Mouse (Mus musculus) mouse trophoblast stem cell (cell line): ENCODE results near the gene Catsperg1.
"Not testable (repeated sequence)": the region's sequence is repeated elsewhere in the genome, so short reads cannot be mapped to it uniquely, and the experiment has no call there.

Source experiments
- in situ Hi-C, 2 experiments: fragments of 300-500 bp; cut with MseI, MboI; formaldehyde crosslinking; loops; 2 replicates in 1 of 2; 3 replicates in 1 of 2; pipeline ENCODE4 v1.15.1; 2025

Catsperg1 gene

DNA sequence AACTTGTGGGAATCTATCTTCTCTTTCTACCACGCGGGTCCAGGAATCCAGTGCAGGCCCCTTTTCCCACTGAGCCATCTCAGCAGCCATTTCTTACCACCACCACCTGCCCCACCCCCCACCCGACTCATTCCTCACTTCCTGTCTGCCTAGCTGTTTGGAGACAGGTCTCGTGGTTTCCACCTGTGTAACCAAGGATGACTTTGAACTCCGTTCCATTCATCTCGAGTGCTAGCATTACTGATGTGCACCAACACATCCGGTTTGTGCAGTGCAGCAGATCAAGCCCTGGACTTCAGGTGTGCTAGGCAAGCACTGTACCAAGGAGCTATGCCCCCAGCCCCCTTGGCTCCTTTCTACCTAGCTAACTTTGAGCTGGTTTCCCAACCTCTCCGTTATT lies 72.4 kb downstream of the Catsperg1 start:
- in situ Hi-C loops: no loop called here

GRCm38 (mm10) chr7:29139237-29139636 lies 74.6 kb downstream of the Catsperg1 start:
- in situ Hi-C loops: not testable (repeated sequence)

DNA sequence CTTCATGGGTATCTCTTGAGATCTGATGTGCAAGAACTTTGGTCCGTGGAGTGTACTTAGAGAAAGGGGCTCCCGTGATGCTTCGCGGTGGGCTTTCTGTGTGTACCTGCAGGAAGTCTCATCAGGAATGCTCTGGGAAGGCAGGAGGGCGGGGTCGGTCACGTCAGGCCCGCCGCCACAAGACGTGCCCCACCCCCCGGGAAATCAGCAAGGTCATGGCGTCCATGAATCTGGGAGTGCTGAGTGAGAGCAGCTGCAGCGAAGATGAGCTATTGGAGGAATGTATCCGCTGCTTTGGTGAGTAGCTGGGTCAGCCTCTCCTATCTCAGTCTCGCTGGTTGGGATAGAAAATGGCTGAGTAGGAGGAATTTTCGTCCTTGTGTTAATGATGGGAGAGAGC lies 76.4 kb downstream of the Catsperg1 start:
- in situ Hi-C loops: no loop called here

GRCm38 (mm10) chr7:29134693-29135386 lies 79.0 kb downstream of the Catsperg1 start, which contains the start of gene Rasgrp4:
Rasgrp4 (plus strand) TSS chr7:29134851.
- in situ Hi-C loops: no loop called here

DNA sequence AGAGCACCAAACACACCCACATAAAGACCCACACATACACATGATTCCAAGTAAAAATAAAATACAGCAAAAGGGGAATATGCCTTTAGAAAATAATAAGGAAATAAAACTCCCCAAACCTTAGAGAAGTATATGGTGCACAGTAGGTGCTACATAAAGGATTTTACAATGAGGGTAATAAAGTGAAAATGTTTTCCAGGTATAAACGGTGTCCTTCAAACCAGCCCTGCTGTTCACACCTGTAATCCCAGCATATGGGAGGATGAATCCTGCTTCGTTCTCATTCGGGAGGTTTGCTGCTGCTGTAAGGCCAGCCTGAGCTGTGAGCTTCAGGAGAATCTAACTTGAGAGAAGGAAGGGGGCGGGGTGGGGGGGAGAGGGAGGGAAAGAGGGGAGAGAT lies 79.6 kb downstream of the Catsperg1 start:
- in situ Hi-C loops: no loop called here
